Mouse (Mus musculus) gastrocnemius, postnatal 25 days (tissue): Measurements from ENCODE around the gene Pla2g2d. TPM values are rescaled to one million over a fixed set of nuclear protein-coding genes. Genes with fewer than 3 reads are reported as not detected.

Experiments used
- DNase-seq: peaks from one replicate; pipeline ENCODE4 v3.0.0; 2022
- total RNA-seq, 2 experiments: library from RNA; stranded (reverse); gene quantifications; 1 replicate in 1 of 2; 2 replicates in 1 of 2; pipeline ENCODE4 v1.2.3; 2021

The Pla2g2d gene
- total RNA-seq, 2 experiments from 2014 or later: 0.29 TPM; not detected in 1

DNA sequence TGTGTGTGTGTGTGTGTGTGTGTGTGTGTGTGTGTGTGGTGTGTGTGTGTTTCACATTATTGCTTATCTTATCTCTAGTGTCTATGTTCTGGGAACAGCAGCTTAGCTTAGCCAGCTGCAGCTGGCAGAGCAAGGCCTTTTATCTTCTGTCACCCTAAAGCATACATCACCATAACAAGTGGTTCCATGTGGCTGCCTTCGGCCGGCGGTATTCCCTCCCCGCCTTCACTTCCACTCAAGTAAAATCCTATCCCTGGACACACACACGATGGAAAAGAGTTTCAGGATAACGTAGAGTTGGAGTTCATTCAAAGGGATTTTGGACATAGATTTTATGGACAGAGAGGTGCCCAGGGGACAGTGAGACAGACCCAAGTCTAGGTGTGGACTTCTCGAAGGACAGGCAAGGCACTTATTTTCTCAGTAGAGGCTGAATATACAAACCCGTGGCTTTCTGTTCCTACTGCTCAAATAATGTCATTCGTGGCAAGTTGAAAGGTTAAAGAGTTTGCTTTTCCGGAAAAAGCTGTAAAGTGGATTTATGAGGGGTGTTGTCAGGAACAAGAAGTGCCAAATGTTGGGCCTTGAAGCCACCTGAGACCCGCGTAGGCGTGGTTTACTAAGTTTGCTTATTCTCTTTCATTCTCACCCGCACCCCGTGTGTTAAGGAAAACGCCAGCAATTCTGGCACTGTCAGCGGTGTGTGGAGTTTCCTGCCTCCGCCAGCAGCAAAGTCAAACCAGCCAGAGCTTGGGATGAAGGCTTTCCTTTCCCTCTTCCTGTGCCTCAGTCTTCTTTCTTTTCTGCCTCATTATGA is 50.4 kb downstream of the Pla2g2d start:
- no peak for DNase-seq

DNA sequence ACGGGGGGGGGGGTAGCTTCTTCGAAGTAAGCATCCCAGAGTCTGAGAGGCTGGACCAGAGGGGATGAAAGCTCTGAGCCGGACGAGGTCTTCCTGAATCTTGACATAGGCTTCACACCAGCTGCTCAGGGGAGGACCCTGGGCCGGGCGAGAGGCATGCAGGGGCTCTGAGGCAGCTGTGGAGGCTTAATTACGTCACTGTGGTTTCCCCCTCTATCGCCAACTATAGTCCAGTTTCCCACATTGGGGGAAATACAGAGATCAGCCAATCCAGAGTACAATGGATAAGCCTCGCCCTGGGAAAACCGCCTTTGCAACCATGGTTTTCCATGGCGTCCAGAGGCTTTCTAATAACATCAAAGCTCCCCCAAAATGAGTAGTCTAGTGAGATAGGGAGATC is 51.6 kb downstream of the Pla2g2d start:
- DNase-seq: no peak

Other genes with a start within 250 kb of the Pla2g2d start
- not detected for gene Vwa5b1, start 139.9 kb upstream of the Pla2g2d start, total RNA-seq
- not detected for gene Pla2g2c, start 50.9 kb upstream of the Pla2g2d start, total RNA-seq
- gene Ubxn10, start 38.6 kb upstream of the Pla2g2d start, total RNA-seq: under 1 TPM in 1 of 2 experiments, not detected in 1; 0.08 TPM
- gene Pla2g2f, start 18.1 kb upstream of the Pla2g2d start, total RNA-seq: not detected
- under 1 TPM; 0.75 to 0.79 TPM for gene Pla2g5, start 87.7 kb downstream of the Pla2g2d start, total RNA-seq
- gene Gm13030, start 98.2 kb downstream of the Pla2g2d start, total RNA-seq: not detected
- gene Pla2g2e, start 102.2 kb downstream of the Pla2g2d start, total RNA-seq: under 1 TPM in 1 of 2 experiments, not detected in 1; 0.32 TPM
- gene Otud3, start 138.2 kb downstream of the Pla2g2d start, total RNA-seq: 10 to 100 TPM; 11.4 to 13.8 TPM
- not detected for gene Rnf186, start 191.4 kb downstream of the Pla2g2d start, total RNA-seq
- gene Tmco4, start 197.2 kb downstream of the Pla2g2d start, total RNA-seq: 1 to 10 TPM; 4.7 TPM